Mouse (Mus musculus): ENCODE measurements around the gene Thsd7b.

DNA sequence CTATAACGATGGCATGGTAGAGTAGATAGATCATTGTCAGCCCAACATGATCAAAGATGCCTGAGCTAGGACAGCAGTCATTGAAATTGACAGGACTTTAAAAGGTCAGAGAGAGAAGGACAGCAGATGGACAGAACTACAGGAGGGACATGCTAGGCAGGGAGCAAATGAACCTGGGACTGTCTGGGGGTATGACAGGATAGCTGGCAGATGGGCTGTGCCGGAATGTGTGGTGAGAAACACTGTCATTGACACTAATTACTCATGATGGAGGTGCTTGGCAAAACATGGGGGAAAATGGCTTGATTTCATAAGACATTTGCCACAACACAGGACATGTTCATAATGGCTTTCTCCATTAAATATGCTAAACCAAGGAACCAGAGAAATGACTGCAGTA is 253.9 kb downstream of the Thsd7b start:
- TF ChIP-seq GATA1 (IDR thresholded peaks at IDR 0.05; ENCODE audit: borderline replicate concordance, low read length) (no peak), FLI1 (IDR thresholded peaks at IDR 0.05; ENCODE audit: low read length) (no peak)
